Mouse (Mus musculus) brown adipose tissue, adult 24 weeks (tissue): ENCODE data around the gene Tmem79. TPM values are rescaled to one million over a fixed set of nuclear protein-coding genes. Genes with fewer than 3 reads are reported as not detected.
A peak's percentile ranks its signal among the peaks of the same experiment; 100 is the strongest.
"Not testable (repeated sequence)": the region's sequence is repeated elsewhere in the genome, so short reads cannot be mapped to it uniquely, and the experiment has no call there.

ENCODE experiments used
- H3K27ac ChIP-seq: fragments of 200-500 bp; replicated peaks from 2 replicates; pipeline ENCODE4 v1.5.1; 2012; ENCODE audit warnings: low read depth, mild to moderate bottlenecking, low read length
- H3K4me1 ChIP-seq: fragments of 200-500 bp; 2 replicates; pipeline ENCODE4 v1.6.1; 2012; ENCODE audit warnings: low read length, mixed read lengths; ENCODE audit not compliant: control insufficient read depth, insufficient read depth, insufficient read length
- H3K4me3 ChIP-seq: fragments of 200-500 bp; 2 replicates; pipeline ENCODE4 v1.5.1; 2012; ENCODE audit warnings: low read depth, mild to moderate bottlenecking, low read length, moderate library complexity; ENCODE audit not compliant: insufficient read depth
- polyA plus RNA-seq: library from polyadenylated mRNA; stranded (reverse); fragments of >200 nt; gene quantifications from 2 replicates; pipeline ENCODE4 v1.2.4, GENCODE M21; 2012; ENCODE audit not compliant: missing spikeins, insufficient read depth, insufficient read length

The Tmem79 gene
- polyA plus RNA-seq, 1 experiment: 89.9 TPM

GRCm38 (mm10) chr3:88331282-88331681 is 4.7 kb downstream of the Tmem79 start:
- Histone ChIP-seq H3K4me1 (peaks cover 8% of the 10 kb centered on the region; the same call in 1 of the 2 replicates), H3K4me3 (no peak overlapping the region), H3K27ac (no peak overlapping the region)

GRCm38 (mm10) chr3:88328956-88329355 is 7.0 kb downstream of the Tmem79 start:
- peaks cover 16% of the 10 kb centered on the region for H3K4me1 ChIP-seq
- H3K27ac ChIP-seq: no peak overlapping the region

GRCm38 (mm10) chr3:88324951-88325405 is 11.0 kb downstream of the Tmem79 start, which contains the start of gene Glmp:
Gene Glmp (plus strand): TSS chr3:88325023.
- Histone ChIP-seq H3K4me1 (peaks cover 8% of the 10 kb centered on the region; the same call in 1 of the 2 replicates), H3K4me3 (peak within 1 kb of the TSS; percentile 74), H3K27ac (peak within 1 kb of the TSS; percentile 36)

More at GRCm38 (mm10) chr3:88328956-88329355, 7.0 kb downstream of the Tmem79 start:
- no peak overlapping the region for H3K4me3 ChIP-seq

GRCm38 (mm10) chr3:88299172-88299571 is 36.8 kb downstream of the Tmem79 start:
- H3K27ac ChIP-seq: no peak overlapping the region
- peaks cover 7% of the 10 kb centered on the region; the same call in 1 of the 2 replicates for H3K4me1 ChIP-seq
- H3K4me3 ChIP-seq: no peak overlapping the region

- Histone ChIP-seq H3K4me1 (peaks cover 7% of the 10 kb centered on the region; the same call in 1 of the 2 replicates), H3K4me3 (peak overlapping the region; percentile 74), H3K27ac (peak overlapping the region; percentile 90)
These were observed 38.6 kb downstream of the Tmem79 start for GRCm38 (mm10) chr3:88297321-88297851.

- peak within 1 kb of the TSS; percentile 81 for H3K4me3 ChIP-seq
- H3K4me1 ChIP-seq: peaks cover 7% of the 10 kb centered on the region; the same call in 1 of the 2 replicates
- peak within 1 kb of the TSS; percentile 96 for H3K27ac ChIP-seq
These were observed 39.2 kb downstream of the Tmem79 start, which contains the start of the genes Tsacc and Cct3 for GRCm38 (mm10) chr3:88296561-88297318. Gene Tsacc (minus strand): TSS chr3:88296999. Gene Cct3 (plus strand): TSS chr3:88297116.

- H3K4me1 ChIP-seq: peaks cover 7% of the 10 kb centered on the region; the same call in 1 of the 2 replicates
- H3K27ac ChIP-seq: no peak overlapping the region
- H3K4me3 ChIP-seq: peak overlapping the region; percentile 81
These were observed 39.8 kb downstream of the Tmem79 start for GRCm38 (mm10) chr3:88296110-88296560.

GRCm38 (mm10) chr3:88295272-88295671 is 40.7 kb downstream of the Tmem79 start:
- H3K27ac ChIP-seq, H3K4me1 ChIP-seq, H3K4me3 ChIP-seq: not testable (repeated sequence)

GRCm38 (mm10) chr3:88291970-88292369 is 44.0 kb downstream of the Tmem79 start:
- H3K27ac ChIP-seq: no peak overlapping the region
- H3K4me3 ChIP-seq: no peak overlapping the region
- no peaks in the 10 kb centered on the region for H3K4me1 ChIP-seq

GRCm38 (mm10) chr3:88288133-88288713 is 47.7 kb downstream of the Tmem79 start:
- not testable (repeated sequence) for H3K4me3 ChIP-seq, H3K27ac ChIP-seq, H3K4me1 ChIP-seq

- Histone ChIP-seq H3K4me1 (no peaks in the 10 kb centered on the region), H3K27ac (no peak within 1 kb of the TSS), H3K4me3 (no peak within 1 kb of the TSS)
These were observed 48.8 kb downstream of the Tmem79 start, which contains the start of gene Gm38392 for GRCm38 (mm10) chr3:88287110-88287509. Gene Gm38392 (minus strand): TSS chr3:88287210.

GRCm38 (mm10) chr3:88285565-88285895 is 50.4 kb downstream of the Tmem79 start:
- not testable (repeated sequence) for H3K4me3 ChIP-seq

GRCm38 (mm10) chr3:88284815-88285564 is 51.0 kb downstream of the Tmem79 start:
- H3K4me3 ChIP-seq, H3K27ac ChIP-seq, H3K4me1 ChIP-seq: not testable (repeated sequence)

More at GRCm38 (mm10) chr3:88285565-88285895, 50.4 kb downstream of the Tmem79 start:
- not testable (repeated sequence) for H3K4me1 ChIP-seq, H3K27ac ChIP-seq

GRCm38 (mm10) chr3:88281141-88281916 is 54.6 kb downstream of the Tmem79 start:
- H3K4me3 ChIP-seq, H3K27ac ChIP-seq: not testable (repeated sequence)

More at GRCm38 (mm10) chr3:88281141-88281916, 54.6 kb downstream of the Tmem79 start:
- H3K4me1 ChIP-seq: not testable (repeated sequence)
